Mouse (Mus musculus) frontal cortex, adult (tissue): ENCODE results near the gene Agap3.

Experiments
- ATAC-seq: cut with Nextera tagmentation; 2 replicates; pipeline ENCODE4 v1.9.2; 2017; ENCODE audit warnings: mild to moderate bottlenecking, moderate library complexity, mixed read lengths; ENCODE audit not compliant: low TSS enrichment

Agap3 gene

GRCm38 (mm10) chr5:24428596-24428995 lies 23.4 kb upstream of the Agap3 start:
- no peak for ATAC-seq

GRCm38 (mm10) chr5:24433993-24434392 lies 18.0 kb upstream of the Agap3 start:
- ATAC-seq: no peak

GRCm38 (mm10) chr5:24441187-24441586 lies 10.8 kb upstream of the Agap3 start:
- no peak for ATAC-seq

- ATAC-seq: no peak
Measured at GRCm38 (mm10) chr5:24442029-24442428, 9.9 kb upstream of the Agap3 start.

- no peak for ATAC-seq
Measured at GRCm38 (mm10) chr5:24443204-24443603, 8.8 kb upstream of the Agap3 start.

GRCm38 (mm10) chr5:24443927-24444326 lies 8.1 kb upstream of the Agap3 start:
- ATAC-seq: no peak

GRCm38 (mm10) chr5:24444746-24445427 lies 7.1 kb upstream of the Agap3 start, which contains the start of gene Fastk:
Gene Fastk (minus strand): TSS chr5:24445287.
- ATAC-seq: peak; percentile 78

- no peak for ATAC-seq
Measured at GRCm38 (mm10) chr5:24445428-24446080, 6.4 kb upstream of the Agap3 start.

- no peak for ATAC-seq
Measured at GRCm38 (mm10) chr5:24446630-24447029, 5.3 kb upstream of the Agap3 start.

- peak; percentile 56 for ATAC-seq
Measured at GRCm38 (mm10) chr5:24447624-24448298, 4.2 kb upstream of the Agap3 start, which contains the start of gene Tmub1. Gene Tmub1 (minus strand): TSS chr5:24447854.

GRCm38 (mm10) chr5:24451264-24452029 lies 530 bp upstream of the Agap3 start:
- ATAC-seq: peak; percentile 34

- ATAC-seq: peak; percentile 31
Measured at GRCm38 (mm10) chr5:24452691-24453233, 785 bp downstream of the Agap3 start.

GRCm38 (mm10) chr5:24453283-24453984 lies 1.5 kb downstream of the Agap3 start:
- no peak for ATAC-seq

- no peak for ATAC-seq
Measured at GRCm38 (mm10) chr5:24453985-24454303, 2.0 kb downstream of the Agap3 start.

- no peak for ATAC-seq
Measured at GRCm38 (mm10) chr5:24455076-24455475, 3.1 kb downstream of the Agap3 start.

GRCm38 (mm10) chr5:24455613-24456012 lies 3.6 kb downstream of the Agap3 start:
- no peak for ATAC-seq

- ATAC-seq: no peak
Measured at GRCm38 (mm10) chr5:24466762-24467161, 14.8 kb downstream of the Agap3 start.

- ATAC-seq: peak; percentile 47; the same call in 1 of the 2 replicates
Measured at GRCm38 (mm10) chr5:24470600-24470999, 18.6 kb downstream of the Agap3 start.

GRCm38 (mm10) chr5:24472884-24473619 lies 21.1 kb downstream of the Agap3 start:
- ATAC-seq: no peak

GRCm38 (mm10) chr5:24474025-24474722 lies 22.2 kb downstream of the Agap3 start:
- ATAC-seq: no peak
